Mouse (Mus musculus) bone marrow, adult 2 months (tissue): ENCODE data around the gene Gins2.

Source experiments
- CTCF ChIP-seq: fragments of 200-500 bp; IDR thresholded peaks from 2 replicates; pipeline ENCODE4 v1.5.1; 2011; ENCODE audit warnings: low read length, control low read depth; ENCODE audit not compliant: control insufficient read depth, insufficient read depth
- POLR2A ChIP-seq: fragments of 200-500 bp; IDR thresholded peaks from 2 replicates; pipeline ENCODE4 v1.6.1; 2011; ENCODE audit warnings: low read depth, mild to moderate bottlenecking, control low read depth, low read length, borderline replicate concordance; ENCODE audit not compliant: control insufficient read depth

- TF ChIP-seq CTCF = no peak
- no peak for TF ChIP-seq POLR2A
These were observed 29.4 kb downstream of the Gins2 start for GRCm38 (mm10) chr8:120559654-120560053.
